Mouse (Mus musculus): ENCODE measurements around the gene Chrng. TPM values are rescaled to one million over a fixed set of nuclear protein-coding genes. Genes with fewer than 3 reads are reported as not detected.

Chrng gene
- total and polyA plus RNA-seq, 2 experiments from 2014 or later: 0.25 TPM; not detected in 1

DNA sequence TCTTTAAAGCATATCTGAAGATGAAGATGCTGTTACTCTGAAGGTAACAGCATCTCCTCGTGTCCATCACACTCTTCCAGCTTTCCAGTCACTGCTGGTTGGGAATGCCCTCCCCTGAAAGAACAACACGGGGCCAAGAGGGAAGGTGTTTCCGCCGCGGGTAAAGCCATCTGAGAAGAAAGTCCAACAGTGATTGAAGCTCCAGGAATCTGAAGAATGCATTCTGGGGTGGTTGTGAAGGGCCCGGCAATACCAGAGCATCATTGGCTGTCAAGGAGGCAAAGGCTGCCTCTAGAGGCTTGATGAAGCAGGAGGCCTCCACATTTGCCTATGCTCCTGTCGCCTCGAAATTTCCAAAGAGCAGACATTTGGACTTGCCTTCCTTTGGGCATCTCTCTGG, 34.6 kb downstream of the Chrng start:
- Histone ChIP-seq H3K4me3 (ENCODE audit: low read depth, low read length) (no peak overlapping the region), H3K4me2 (ENCODE audit: low read depth, low read length) (no peak overlapping the region), H3K9me3 (replicated peaks; ENCODE audit: control insufficient read depth, low read length) (no peaks in the 10 kb centered on the region), H3K27ac (ENCODE audit: low read depth) (no peak overlapping the region), H3K27me3 (ENCODE audit: control insufficient read depth, insufficient read depth, low read length) (no peaks in the 10 kb centered on the region), H3K36me3 (replicated peaks; ENCODE audit: control insufficient read depth, insufficient read depth, low read length) (peaks cover 56% of the 10 kb centered on the region), H3K9ac (replicated peaks; ENCODE audit: low read depth, low read length) (no peak overlapping the region), H3K4me1 (ENCODE audit: control insufficient read depth, insufficient read depth) (no peaks in the 10 kb centered on the region)
- 32% methylated on average over 8 of the region's 8 CpGs for WGBS
- TF ChIP-seq CTCF (IDR thresholded peaks at IDR 0.05; ENCODE audit: low read depth) (no peak), EP300 (IDR thresholded peaks at IDR 0.05; ENCODE audit: low read depth) (no peak)
- ATAC-seq (ENCODE audit: insufficient read depth, low read depth): no peak
- no peak for DNase-seq (ENCODE audit: low spot score)

DNA sequence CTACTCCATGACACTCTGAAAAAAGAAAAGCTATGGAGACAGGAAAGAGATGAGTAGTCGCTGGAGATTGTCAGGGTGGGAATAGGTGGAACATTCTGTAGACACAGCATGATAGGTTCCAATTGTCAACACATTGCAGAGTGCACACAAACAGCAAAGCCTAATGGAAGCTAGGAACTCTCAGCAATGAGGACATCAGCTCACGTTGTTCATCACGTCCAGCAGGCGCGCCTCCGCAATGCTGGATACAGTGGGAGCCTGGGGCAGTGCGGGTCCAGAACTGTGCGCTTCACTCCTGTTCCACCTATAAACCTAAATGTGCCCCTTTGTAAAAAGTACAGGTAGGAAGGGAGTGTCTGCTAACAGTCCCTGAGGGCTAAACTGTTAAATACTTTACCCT, 38.6 kb downstream of the Chrng start:
- 85% methylated on average over 8 of the region's 8 CpGs for WGBS
- TF ChIP-seq CTCF (IDR thresholded peaks at IDR 0.05; ENCODE audit: low read depth) (no peak), EP300 (IDR thresholded peaks at IDR 0.05; ENCODE audit: low read depth) (no peak)
- no peak for DNase-seq (ENCODE audit: low spot score)

DNA sequence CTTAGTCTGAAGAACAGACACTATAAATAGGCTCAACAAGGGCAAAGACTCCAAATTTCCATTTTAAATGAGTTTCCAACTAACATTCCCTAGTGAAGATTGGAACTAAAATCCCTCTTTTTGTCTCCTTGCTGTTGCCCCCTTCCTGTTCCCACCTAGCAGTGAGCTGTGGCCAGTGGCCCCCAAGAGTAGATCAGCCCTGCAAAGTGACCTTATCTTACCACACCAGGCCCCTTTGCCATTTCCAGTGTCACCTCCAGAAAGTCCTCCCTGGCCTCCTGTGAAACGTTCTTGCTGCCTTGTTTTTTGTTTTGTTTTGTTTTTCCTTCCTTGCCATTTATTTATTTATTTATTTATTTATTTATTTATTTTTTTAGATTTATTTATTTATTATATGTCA, 41.0 kb downstream of the Chrng start:
- no peaks in the 10 kb centered on the region for H3K36me3 ChIP-seq (replicated peaks; ENCODE audit: control insufficient read depth, insufficient read depth, low read length)
- H3K4me2 ChIP-seq (ENCODE audit: low read depth, low read length): no peak overlapping the region
- 10% methylated on average over 1 of the region's 1 CpGs for WGBS
- ATAC-seq (ENCODE audit: insufficient read depth, low read depth) (no peak), DNase-seq (ENCODE audit: low spot score) (no peak)
- H3K4me3 ChIP-seq (ENCODE audit: low read depth, low read length): no peak overlapping the region
- H3K4me1 ChIP-seq (ENCODE audit: control insufficient read depth, insufficient read depth): no peaks in the 10 kb centered on the region
- H3K9ac ChIP-seq (replicated peaks; ENCODE audit: low read depth, low read length): no peak overlapping the region
- TF ChIP-seq CTCF (IDR thresholded peaks at IDR 0.05; ENCODE audit: low read depth): no peak
- H3K27me3 ChIP-seq (ENCODE audit: control insufficient read depth, insufficient read depth, low read length): no peaks in the 10 kb centered on the region
- no peak overlapping the region for H3K27ac ChIP-seq (ENCODE audit: low read depth)
- no peaks in the 10 kb centered on the region for H3K9me3 ChIP-seq (replicated peaks; ENCODE audit: control insufficient read depth, low read length)

More for the DNA sequence above, 38.6 kb downstream of the Chrng start:
- Histone ChIP-seq H3K4me3 (ENCODE audit: low read depth, low read length) (no peak overlapping the region), H3K9me3 (replicated peaks; ENCODE audit: control insufficient read depth, low read length) (no peaks in the 10 kb centered on the region), H3K4me1 (ENCODE audit: control insufficient read depth, insufficient read depth) (no peaks in the 10 kb centered on the region), H3K27ac (ENCODE audit: low read depth) (no peak overlapping the region), H3K27me3 (ENCODE audit: control insufficient read depth, insufficient read depth, low read length) (no peaks in the 10 kb centered on the region), H3K36me3 (replicated peaks; ENCODE audit: control insufficient read depth, insufficient read depth, low read length) (peaks cover 17% of the 10 kb centered on the region), H3K9ac (replicated peaks; ENCODE audit: low read depth, low read length) (no peak overlapping the region), H3K4me2 (ENCODE audit: low read depth, low read length) (no peak overlapping the region)
- no peak for ATAC-seq (ENCODE audit: insufficient read depth, low read depth)

DNA sequence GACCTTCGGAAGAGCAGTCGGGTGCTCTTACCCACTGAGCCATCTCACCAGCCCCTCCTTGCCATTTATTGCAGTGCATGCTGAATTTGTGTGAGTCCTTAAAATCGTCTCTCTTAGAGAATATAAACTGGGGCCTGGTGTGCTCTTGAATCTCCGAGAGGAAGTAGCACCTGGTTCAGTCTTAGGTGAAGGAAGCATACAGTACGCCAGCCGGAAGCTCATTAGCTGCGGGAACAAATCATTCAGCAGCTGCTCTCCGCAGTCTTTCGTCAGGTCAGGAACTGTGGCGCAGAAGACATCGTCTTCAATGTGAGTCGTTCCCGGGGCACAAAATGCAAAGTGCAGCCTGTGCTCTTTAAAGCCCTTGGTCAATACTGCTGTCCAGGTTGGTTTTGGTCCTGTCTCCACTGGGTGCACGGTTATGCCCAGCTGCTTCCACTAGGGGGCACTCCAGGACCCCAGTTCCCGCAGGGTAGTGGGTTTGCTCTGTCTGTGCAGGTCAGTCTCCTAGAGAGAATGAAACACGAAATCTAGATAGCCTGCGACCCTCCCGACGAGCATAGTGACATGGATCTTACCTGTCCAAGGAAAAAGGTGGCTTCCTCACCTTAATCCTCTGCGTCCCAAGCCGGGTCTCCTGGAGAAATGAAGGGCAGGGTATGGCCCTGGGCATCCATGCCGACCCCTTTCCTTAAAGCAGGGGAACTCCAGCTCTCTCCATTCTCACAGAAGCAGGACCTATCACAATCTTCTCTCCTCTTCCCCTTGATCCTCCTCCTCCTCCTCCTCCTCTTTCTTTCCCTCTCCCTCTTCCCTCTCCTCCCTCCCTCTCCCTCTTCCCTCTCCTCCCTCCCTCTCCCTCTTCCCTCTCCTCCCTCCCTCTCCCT, 41.7 kb downstream of the Chrng start:
- Histone ChIP-seq H3K4me1 (ENCODE audit: control insufficient read depth, insufficient read depth) (no peaks in the 10 kb centered on the region), H3K27ac (ENCODE audit: low read depth) (no peak overlapping the region), H3K9me3 (replicated peaks; ENCODE audit: control insufficient read depth, low read length) (no peaks in the 10 kb centered on the region), H3K27me3 (ENCODE audit: control insufficient read depth, insufficient read depth, low read length) (no peaks in the 10 kb centered on the region), H3K36me3 (replicated peaks; ENCODE audit: control insufficient read depth, insufficient read depth, low read length) (no peaks in the 10 kb centered on the region), H3K4me3 (ENCODE audit: low read depth, low read length) (no peak overlapping the region), H3K4me2 (ENCODE audit: low read depth, low read length) (no peak overlapping the region), H3K9ac (replicated peaks; ENCODE audit: low read depth, low read length) (no peak overlapping the region)
- no peak for TF ChIP-seq EP300 (IDR thresholded peaks at IDR 0.05; ENCODE audit: low read depth)
- peak; percentile 80 for TF ChIP-seq CTCF (IDR thresholded peaks at IDR 0.05; ENCODE audit: low read depth)
- DNase-seq (ENCODE audit: low spot score): peak; percentile 33
- ATAC-seq (ENCODE audit: insufficient read depth, low read depth): peak; percentile 76
- WGBS: 29% methylated on average over 22 of the region's 22 CpGs

DNA sequence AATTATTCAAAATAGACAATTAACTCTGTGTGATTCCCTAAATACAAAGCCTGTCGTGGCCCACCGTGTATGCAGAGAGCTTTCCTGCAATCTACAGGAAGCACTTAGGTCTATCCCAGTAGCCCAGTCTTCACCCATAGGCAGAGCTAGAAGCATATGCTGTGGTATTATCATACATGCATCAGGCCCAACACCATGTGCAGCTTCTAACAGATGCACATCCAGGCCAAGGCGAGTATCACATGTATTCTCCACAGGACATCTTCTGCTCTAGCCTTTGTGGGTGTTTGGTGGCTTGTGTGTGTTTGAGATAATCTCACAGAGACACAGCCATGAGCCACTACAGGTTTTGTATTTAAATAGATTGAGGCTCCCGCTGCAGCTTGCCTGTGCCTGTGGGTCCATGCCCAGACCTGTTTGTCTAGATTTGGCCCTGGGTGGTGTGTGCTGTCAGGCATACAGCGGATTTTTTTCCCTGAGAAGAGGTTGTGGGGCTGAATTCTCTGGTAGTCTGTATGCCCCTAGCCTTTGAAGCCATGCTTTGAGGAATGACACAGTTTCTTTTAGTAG, 47.7 kb downstream of the Chrng start:
- Histone ChIP-seq H3K27me3 (ENCODE audit: control insufficient read depth, insufficient read depth, low read length) (0 out of 2 replicates have a peak, but pooled peaks cover 3% of the 10 kb centered on the region), H3K9ac (replicated peaks; ENCODE audit: low read depth, low read length) (no peak overlapping the region), H3K9me3 (replicated peaks; ENCODE audit: control insufficient read depth, low read length) (no peaks in the 10 kb centered on the region), H3K4me1 (ENCODE audit: control insufficient read depth, insufficient read depth) (no peaks in the 10 kb centered on the region), H3K4me2 (ENCODE audit: low read depth, low read length) (no peak overlapping the region), H3K36me3 (replicated peaks; ENCODE audit: control insufficient read depth, insufficient read depth, low read length) (no peaks in the 10 kb centered on the region), H3K27ac (ENCODE audit: low read depth) (no peak overlapping the region), H3K4me3 (ENCODE audit: low read depth, low read length) (no peak overlapping the region)
- ATAC-seq (ENCODE audit: insufficient read depth, low read depth) (no peak), DNase-seq (ENCODE audit: low spot score) (no peak)
- WGBS: 70% methylated on average over 5 of the region's 5 CpGs
- TF ChIP-seq EP300 (IDR thresholded peaks at IDR 0.05; ENCODE audit: low read depth) (no peak), CTCF (IDR thresholded peaks at IDR 0.05; ENCODE audit: low read depth) (no peak)

Measured in heart, postnatal 0 days (tissue).